Mouse (Mus musculus): Measurements from ENCODE around the gene Dhrs7. TPM values are rescaled to one million over a fixed set of nuclear protein-coding genes. Genes with fewer than 3 reads are reported as not detected.
"Not testable (repeated sequence)": the region's sequence is repeated elsewhere in the genome, so short reads cannot be mapped to it uniquely, and the experiment has no call there.

Dhrs7 gene
- polyA plus RNA-seq (2016; fragmentation: Nextera tagmentation; extraction: Ambion mirVana), result 7.5 and 8.3 TPM in 2 replicates

GRCm38 (mm10) chr12:72664735-72665337, at the start of gene Dhrs7:
Dhrs7 (minus strand) TSS chr12:72664909.
- H3K4me3 ChIP-seq, result peak within 1 kb of the TSS; percentile 49
- H3K27ac ChIP-seq, result peak within 1 kb of the TSS; percentile 30; the same call in 1 of the 2 replicates
- 4% methylated on average over 33 of the region's 33 CpGs for WGBS
- peak within 1 kb of the TSS; percentile 83 for H3K4me2 ChIP-seq (replicated peaks)
- 0 out of 2 replicates have a peak, but pooled peaks cover 4% of the 10 kb centered on the region for H3K4me1 ChIP-seq
- peak; percentile 89 for ATAC-seq (ENCODE audit: low FRiP score)
- H3K27me3 ChIP-seq, result peaks cover 6% of the 10 kb centered on the region; the same call in 1 of the 2 replicates
- H3K9me3 ChIP-seq (replicated peaks), result no peaks in the 10 kb centered on the region
- no peaks in the 10 kb centered on the region for H3K36me3 ChIP-seq
- peak within 1 kb of the TSS; percentile 67 for H3K9ac ChIP-seq

GRCm38 (mm10) chr12:72709981-72710380, 45.3 kb upstream of the Dhrs7 start:
- H3K36me3 ChIP-seq, result no peaks in the 10 kb centered on the region
- no peaks in the 10 kb centered on the region for H3K27me3 ChIP-seq
- H3K4me1 ChIP-seq, result no peaks in the 10 kb centered on the region
- H3K4me2 ChIP-seq (replicated peaks), result no peak overlapping the region
- no peak overlapping the region for H3K9ac ChIP-seq
- no peak for ATAC-seq (ENCODE audit: low FRiP score)
- 85% methylated on average over 3 of the region's 3 CpGs for WGBS
- H3K27ac ChIP-seq, result no peak overlapping the region
- H3K4me3 ChIP-seq, result no peak overlapping the region
- H3K9me3 ChIP-seq (replicated peaks), result 0 out of 2 replicates have a peak, but pooled peaks cover 3% of the 10 kb centered on the region

- Histone ChIP-seq H3K36me3 (no peaks in the 10 kb centered on the region), H3K27ac (no peak overlapping the region), H3K4me1 (no peaks in the 10 kb centered on the region), H3K9ac (no peak overlapping the region), H3K4me2 (replicated peaks) (no peak overlapping the region), H3K4me3 (no peak overlapping the region), H3K9me3 (replicated peaks) (no peaks in the 10 kb centered on the region), H3K27me3 (no peaks in the 10 kb centered on the region)
- 94% methylated on average over 4 of the region's 4 CpGs for WGBS
- no peak for ATAC-seq (ENCODE audit: low FRiP score)
Observed at GRCm38 (mm10) chr12:72704068-72704467, 39.4 kb upstream of the Dhrs7 start.

DNA sequence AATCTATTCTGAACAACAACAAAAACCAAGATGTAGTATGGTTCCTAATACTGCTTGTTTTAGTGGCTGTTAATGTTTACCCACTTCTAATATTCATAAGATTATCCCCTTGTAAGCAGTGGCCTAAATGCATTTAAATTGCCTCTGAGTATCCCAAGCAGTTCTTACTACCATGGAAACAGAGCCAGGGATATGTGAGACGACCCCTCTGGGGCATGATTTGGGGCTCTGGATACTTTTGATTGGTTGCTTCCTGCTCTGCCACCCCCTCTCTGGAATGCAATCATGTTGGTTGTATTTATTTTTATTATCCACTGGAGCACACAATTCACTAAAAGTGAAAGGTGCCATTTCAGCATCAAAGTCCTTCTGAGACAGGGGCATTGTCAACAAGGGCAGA, 35.3 kb upstream of the Dhrs7 start:
- 30% methylated on average over 1 of the region's 1 CpGs for WGBS
- H3K27ac ChIP-seq, result no peak overlapping the region
- no peaks in the 10 kb centered on the region for H3K36me3 ChIP-seq
- no peak overlapping the region for H3K4me2 ChIP-seq (replicated peaks)
- no peak for ATAC-seq (ENCODE audit: low FRiP score)
- H3K27me3 ChIP-seq, result no peaks in the 10 kb centered on the region
- H3K9ac ChIP-seq, result no peak overlapping the region
- no peak overlapping the region for H3K4me3 ChIP-seq
- H3K9me3 ChIP-seq (replicated peaks), result no peaks in the 10 kb centered on the region
- H3K4me1 ChIP-seq, result no peaks in the 10 kb centered on the region

GRCm38 (mm10) chr12:72694901-72695463, 30.3 kb upstream of the Dhrs7 start:
- no peak overlapping the region for H3K4me3 ChIP-seq
- ATAC-seq (ENCODE audit: low FRiP score), result no peak
- H3K9ac ChIP-seq, result no peak overlapping the region
- H3K4me2 ChIP-seq (replicated peaks), result no peak overlapping the region
- H3K9me3 ChIP-seq (replicated peaks), result no peaks in the 10 kb centered on the region
- no peaks in the 10 kb centered on the region for H3K27me3 ChIP-seq
- H3K36me3 ChIP-seq, result no peaks in the 10 kb centered on the region
- H3K27ac ChIP-seq, result no peak overlapping the region
- no peaks in the 10 kb centered on the region for H3K4me1 ChIP-seq
- WGBS, result 56% methylated on average over 9 of the region's 9 CpGs

DNA sequence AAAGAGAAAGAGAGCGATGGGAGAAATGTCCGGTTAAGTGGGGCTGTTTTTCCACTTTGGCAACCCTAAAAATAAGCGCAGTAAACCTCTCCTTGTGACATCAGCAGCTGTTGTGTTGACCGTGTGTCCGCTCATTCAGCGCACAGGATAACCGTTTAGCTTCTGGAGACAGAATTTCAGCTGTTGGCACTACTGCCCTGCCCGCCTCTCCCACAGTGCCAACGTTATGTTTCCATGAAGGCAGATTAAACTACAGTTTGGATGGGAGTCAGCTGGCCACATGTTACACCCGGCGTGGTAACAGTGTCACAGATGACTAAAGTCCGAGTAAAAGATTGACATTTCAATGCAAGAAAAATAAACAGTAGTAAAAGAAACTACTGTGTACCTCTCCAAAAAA, 29.7 kb upstream of the Dhrs7 start:
- Histone ChIP-seq H3K27me3 (no peaks in the 10 kb centered on the region), H3K9ac (no peak overlapping the region), H3K9me3 (replicated peaks) (no peaks in the 10 kb centered on the region), H3K36me3 (no peaks in the 10 kb centered on the region), H3K4me3 (no peak overlapping the region), H3K4me2 (replicated peaks) (no peak overlapping the region), H3K27ac (no peak overlapping the region), H3K4me1 (no peaks in the 10 kb centered on the region)
- no peak for ATAC-seq (ENCODE audit: low FRiP score)
- WGBS, result 81% methylated on average over 12 of the region's 12 CpGs

DNA sequence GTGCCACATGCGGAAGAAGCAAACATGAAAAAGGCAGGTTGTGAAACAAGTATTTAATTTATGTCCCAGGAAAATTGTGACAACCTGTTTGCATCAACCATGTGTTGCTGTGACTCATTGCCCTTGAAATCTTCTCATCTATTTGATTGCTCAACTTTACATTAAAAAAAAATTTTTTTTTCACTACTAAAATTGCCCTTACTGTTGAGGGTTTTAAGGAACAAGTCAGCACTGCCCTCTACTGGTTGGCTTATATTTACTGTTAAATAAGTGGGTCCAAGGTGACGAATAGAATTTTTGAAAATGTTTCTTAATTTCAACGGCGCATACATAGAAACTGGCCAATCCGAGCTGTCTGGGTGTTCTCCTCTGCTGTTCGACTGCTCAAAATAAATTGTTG, 29.2 kb upstream of the Dhrs7 start:
- Histone ChIP-seq H3K27ac (no peak overlapping the region), H3K4me1 (no peaks in the 10 kb centered on the region), H3K36me3 (no peaks in the 10 kb centered on the region), H3K27me3 (no peaks in the 10 kb centered on the region), H3K9me3 (replicated peaks) (no peaks in the 10 kb centered on the region), H3K9ac (no peak overlapping the region), H3K4me2 (replicated peaks) (no peak overlapping the region), H3K4me3 (no peak overlapping the region)
- ATAC-seq (ENCODE audit: low FRiP score), result no peak
- WGBS, result 53% methylated on average over 6 of the region's 6 CpGs

DNA sequence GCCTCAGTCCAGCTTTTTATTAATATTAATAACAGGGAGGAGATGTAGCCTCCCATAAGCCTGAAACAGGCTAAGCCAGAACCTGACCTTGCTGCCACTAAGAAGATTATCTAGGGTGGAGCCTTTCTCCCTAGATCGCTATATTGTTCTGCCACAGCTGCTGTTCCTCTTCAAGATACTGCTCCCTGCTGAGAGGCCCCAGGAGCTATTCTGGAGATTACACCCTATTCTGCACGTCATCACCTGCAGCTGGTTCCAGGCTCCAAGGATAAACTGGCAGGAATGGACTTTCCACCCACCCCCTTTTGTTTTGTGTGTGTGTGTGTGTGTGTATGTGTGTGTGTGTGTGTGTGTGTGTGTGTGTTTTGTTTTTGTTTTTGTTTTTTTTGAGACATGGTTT, 23.6 kb upstream of the Dhrs7 start:
- WGBS, result 16% methylated on average over 2 of the region's 2 CpGs
- not testable (repeated sequence) for H3K4me2 ChIP-seq (replicated peaks); ATAC-seq (ENCODE audit: low FRiP score)

GRCm38 (mm10) chr12:72687741-72688140, 23.0 kb upstream of the Dhrs7 start:
- not testable (repeated sequence) for ATAC-seq (ENCODE audit: low FRiP score); H3K9ac ChIP-seq
- WGBS, result 16% methylated on average over 6 of the region's 6 CpGs

More for the DNA sequence above, 23.6 kb upstream of the Dhrs7 start:
- H3K9ac ChIP-seq; H3K27me3 ChIP-seq; H3K4me1 ChIP-seq; H3K27ac ChIP-seq; H3K36me3 ChIP-seq; H3K4me3 ChIP-seq; H3K9me3 ChIP-seq (replicated peaks): not testable (repeated sequence)

GRCm38 (mm10) chr12:72686566-72686965, 21.9 kb upstream of the Dhrs7 start:
- H3K4me1 ChIP-seq; H3K4me3 ChIP-seq; ATAC-seq (ENCODE audit: low FRiP score); H3K9ac ChIP-seq; H3K27ac ChIP-seq; H3K4me2 ChIP-seq (replicated peaks); H3K36me3 ChIP-seq; H3K27me3 ChIP-seq; H3K9me3 ChIP-seq (replicated peaks): not testable (repeated sequence)
- 86% methylated on average over 4 of the region's 4 CpGs for WGBS

More at GRCm38 (mm10) chr12:72687741-72688140, 23.0 kb upstream of the Dhrs7 start:
- not testable (repeated sequence) for H3K9me3 ChIP-seq (replicated peaks); H3K4me3 ChIP-seq; H3K4me2 ChIP-seq (replicated peaks); H3K36me3 ChIP-seq; H3K27me3 ChIP-seq; H3K27ac ChIP-seq; H3K4me1 ChIP-seq

- no peak for ATAC-seq (ENCODE audit: low FRiP score)
- no peaks in the 10 kb centered on the region for H3K27me3 ChIP-seq
- 94% methylated on average over 3 of the region's 3 CpGs for WGBS
- H3K4me1 ChIP-seq, result no peaks in the 10 kb centered on the region
- H3K36me3 ChIP-seq, result no peaks in the 10 kb centered on the region
- H3K4me3 ChIP-seq, result no peak overlapping the region
- no peak overlapping the region for H3K9ac ChIP-seq
- no peak overlapping the region for H3K27ac ChIP-seq
- H3K4me2 ChIP-seq (replicated peaks), result no peak overlapping the region
- H3K9me3 ChIP-seq (replicated peaks), result no peaks in the 10 kb centered on the region
Observed at GRCm38 (mm10) chr12:72683612-72684011, 18.9 kb upstream of the Dhrs7 start.

DNA sequence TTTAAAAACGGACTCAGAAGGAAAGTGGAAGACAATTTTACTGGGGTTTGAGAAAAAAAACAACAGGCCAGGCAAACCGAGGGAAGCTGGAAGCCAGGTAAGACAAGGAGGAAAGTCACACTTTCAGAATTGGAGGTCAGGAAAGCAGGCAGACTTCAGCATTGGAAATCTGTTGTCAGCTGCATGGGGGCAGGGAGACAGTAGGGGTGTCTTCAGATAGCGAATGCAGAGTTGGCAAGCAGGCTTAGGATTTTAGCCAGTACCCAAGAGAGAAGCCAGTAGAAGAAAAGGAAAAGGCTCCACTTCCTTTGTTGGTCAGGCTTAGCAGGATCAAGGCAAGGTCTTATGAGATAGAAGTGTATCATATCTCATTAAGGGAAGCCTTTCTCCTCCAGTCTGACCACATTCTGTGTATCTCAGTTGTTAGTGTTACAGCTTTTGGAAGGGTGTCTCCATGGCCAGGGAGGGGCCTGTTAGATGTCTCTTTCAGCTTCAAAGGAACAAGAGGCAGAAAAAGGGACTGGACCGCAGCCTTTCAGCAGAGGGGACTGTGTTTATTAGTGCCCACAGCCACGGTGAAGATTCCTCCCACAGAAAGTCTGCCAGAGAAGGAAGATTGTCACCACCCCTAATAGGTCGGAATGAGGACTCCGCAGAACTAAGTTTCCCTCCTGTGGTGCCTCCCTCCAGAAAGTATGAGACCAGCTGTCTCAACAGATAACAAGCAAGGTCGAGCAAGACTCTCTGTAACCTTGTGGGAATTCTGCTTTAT, 18.0 kb upstream of the Dhrs7 start:
- no peaks in the 10 kb centered on the region for H3K36me3 ChIP-seq
- ATAC-seq (ENCODE audit: low FRiP score), result no peak
- H3K4me1 ChIP-seq, result no peaks in the 10 kb centered on the region
- 60% methylated on average over 8 of the region's 8 CpGs for WGBS
- H3K9me3 ChIP-seq (replicated peaks), result no peaks in the 10 kb centered on the region
- H3K9ac ChIP-seq, result no peak overlapping the region
- H3K4me2 ChIP-seq (replicated peaks), result no peak overlapping the region
- H3K27me3 ChIP-seq, result no peaks in the 10 kb centered on the region
- H3K4me3 ChIP-seq, result no peak overlapping the region
- no peak overlapping the region for H3K27ac ChIP-seq

Measured in hindbrain, embryonic 12.5 days (tissue).